Mouse (Mus musculus) cerebellum, adult 9-11 months (tissue): ENCODE results near the gene Apobec3.
"Not testable (repeated sequence)": the region's sequence is repeated elsewhere in the genome, so short reads cannot be mapped to it uniquely, and the experiment has no call there.

Experiments
- DNase-seq: peaks from one replicate; pipeline ENCODE4 v3.0.0; 2022

The Apobec3 gene

GRCm38 (mm10) chr15:79896080-79896725 lies 4.7 kb downstream of the Apobec3 start:
- no peak for DNase-seq

DNA sequence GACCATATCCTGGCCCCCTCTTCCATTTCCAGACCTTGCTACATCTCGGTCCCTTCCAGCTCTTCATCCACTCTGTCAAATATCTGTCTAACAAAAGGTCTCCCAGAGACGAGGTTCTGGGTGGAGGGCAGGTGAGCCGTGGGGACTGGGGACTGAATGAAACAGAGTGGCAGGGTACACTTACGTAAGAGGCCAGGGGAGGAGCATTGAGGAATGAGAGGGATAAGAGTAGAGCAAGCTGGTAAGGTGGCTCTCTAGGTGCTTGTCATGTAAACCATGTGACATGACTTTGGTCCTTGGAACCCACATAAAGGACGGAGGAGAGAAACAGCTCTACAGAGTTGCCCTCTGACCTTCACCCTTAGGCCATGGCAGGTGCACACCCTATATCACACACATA lies 7.5 kb downstream of the Apobec3 start:
- no peak for DNase-seq

GRCm38 (mm10) chr15:79899828-79900510 lies 8.5 kb downstream of the Apobec3 start:
- no peak for DNase-seq

DNA sequence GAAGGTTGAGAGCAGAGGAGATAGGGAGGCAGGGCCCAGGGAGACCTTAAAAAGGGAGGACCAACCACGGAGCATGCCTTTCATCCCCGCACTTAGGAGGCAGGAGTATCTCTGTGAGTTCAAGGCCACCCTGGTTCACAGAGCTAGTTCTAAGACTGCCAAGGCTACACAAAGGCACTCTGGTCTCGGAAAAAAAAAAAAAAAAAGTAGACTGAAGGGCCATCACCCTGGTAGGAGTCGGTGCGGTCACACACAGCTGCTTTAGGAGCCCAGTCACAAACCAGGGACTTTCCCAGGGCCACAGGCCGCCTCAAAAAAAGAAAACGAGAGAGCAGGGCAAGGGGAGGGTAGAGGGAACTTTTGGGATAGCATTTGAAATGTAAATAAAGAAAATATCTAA lies 9.3 kb downstream of the Apobec3 start:
- DNase-seq = no peak

DNA sequence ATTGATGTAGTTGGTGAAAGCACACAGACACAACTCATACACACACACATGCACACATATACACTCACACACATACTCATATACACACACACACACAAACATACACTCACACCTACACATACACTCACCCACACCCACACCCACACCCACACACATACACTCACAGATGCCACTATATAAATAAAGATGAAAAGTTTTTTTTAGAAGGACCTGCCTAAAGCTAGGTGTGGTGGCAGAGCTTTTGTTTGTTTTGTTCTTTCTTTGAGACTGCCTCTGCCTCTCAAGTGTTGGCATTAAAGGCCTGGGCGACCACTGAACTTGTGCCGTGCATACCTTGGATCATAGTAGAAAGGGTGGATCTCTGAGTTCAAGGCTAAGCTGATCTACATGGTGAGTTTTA lies 9.9 kb downstream of the Apobec3 start:
- no peak for DNase-seq

DNA sequence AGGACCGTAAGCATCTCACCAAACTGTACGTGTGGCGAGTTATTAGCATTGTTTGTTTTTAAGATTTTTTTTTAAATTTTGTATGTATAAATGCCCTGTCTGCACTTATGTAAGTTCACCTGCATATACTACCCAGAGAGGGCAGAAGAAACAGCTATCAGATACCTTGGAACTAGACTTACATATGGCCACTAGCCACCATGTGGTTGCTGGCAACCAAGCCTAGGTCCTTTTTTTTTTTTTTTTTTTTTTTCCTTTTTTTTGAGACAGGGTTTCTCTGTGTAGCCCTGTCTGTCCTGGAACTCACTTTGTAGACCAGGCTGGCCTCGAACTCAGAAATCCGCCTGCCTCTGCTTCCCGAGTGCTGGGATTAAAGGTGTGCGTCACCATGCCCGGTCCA lies 11.6 kb downstream of the Apobec3 start:
- not testable (repeated sequence) for DNase-seq

DNA sequence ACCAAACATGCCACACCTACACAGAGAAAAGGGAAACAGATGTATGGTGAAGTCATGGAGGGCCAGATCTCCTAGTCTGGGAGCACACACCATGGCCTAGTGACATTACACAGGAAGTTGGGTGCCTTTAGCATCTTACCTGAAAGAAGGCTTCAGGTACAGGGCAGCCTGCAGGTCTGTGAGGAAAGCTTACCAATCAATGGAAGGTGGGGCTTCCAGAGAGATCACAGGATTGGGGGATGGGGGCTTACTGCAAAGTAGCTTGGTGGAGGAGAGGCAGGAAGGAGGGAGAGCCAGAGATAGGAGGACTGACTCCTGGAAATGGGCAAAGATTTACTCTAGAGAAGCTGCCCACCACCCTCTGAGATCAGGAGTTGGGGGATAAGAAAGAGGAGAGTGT lies 12.5 kb downstream of the Apobec3 start:
- DNase-seq = no peak

- not testable (repeated sequence) for DNase-seq
Observed at GRCm38 (mm10) chr15:79904678-79905077, 13.2 kb downstream of the Apobec3 start.

- no peak for DNase-seq
Observed at GRCm38 (mm10) chr15:79905211-79905610, 13.8 kb downstream of the Apobec3 start.

GRCm38 (mm10) chr15:79906855-79907254 lies 15.4 kb downstream of the Apobec3 start:
- no peak for DNase-seq

- not testable (repeated sequence) for DNase-seq
Observed at GRCm38 (mm10) chr15:79909006-79909405, 17.5 kb downstream of the Apobec3 start.

GRCm38 (mm10) chr15:79910812-79911211 lies 19.4 kb downstream of the Apobec3 start:
- DNase-seq = not testable (repeated sequence)

DNA sequence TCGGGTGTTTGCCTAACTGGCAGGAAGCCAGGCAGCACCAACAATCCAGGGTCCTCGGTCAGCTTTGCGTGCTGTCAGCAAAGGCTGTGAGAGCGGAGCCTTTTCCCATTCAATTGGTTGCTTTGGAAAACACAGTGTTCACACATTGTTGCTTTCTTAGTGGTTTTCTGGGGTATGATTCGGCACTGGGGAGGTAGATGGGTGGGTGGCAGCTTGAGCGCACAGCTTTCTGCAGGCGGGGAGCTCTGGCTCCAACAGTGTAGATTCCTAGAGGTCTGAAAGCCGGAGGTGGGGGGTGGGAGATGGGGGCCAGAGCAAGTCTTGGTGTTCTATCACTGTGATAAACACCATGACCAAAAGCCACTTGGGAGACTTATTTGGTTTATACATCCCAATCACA lies 19.9 kb downstream of the Apobec3 start:
- no peak for DNase-seq

DNA sequence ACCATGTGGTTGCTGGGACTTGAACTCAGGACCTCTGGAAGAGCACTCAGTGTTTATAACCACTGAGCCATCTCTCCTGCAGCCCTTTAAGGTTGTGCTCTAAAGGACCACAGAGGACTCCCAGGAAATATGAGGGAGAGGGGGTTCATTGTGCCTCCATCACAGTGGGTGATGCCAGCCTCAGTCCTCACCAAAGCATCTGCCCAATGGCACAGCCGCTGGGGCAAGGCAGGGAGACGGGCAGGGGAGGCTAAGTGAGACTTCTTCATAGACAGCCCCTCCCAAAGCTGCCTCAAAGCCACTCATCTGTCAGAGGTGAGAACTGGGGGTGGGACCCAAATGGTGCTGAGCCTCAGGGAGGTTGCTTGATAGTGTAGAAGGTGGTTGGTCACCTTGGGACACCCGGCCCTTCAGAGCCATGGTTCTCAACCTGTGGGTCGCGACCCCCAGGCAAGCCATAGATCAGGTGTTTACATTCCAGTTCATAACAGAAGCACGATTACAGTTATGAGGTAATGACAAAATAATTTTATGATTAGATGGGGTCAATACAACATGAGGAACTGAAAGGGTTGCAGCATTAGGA lies 22.4 kb downstream of the Apobec3 start:
- no peak for DNase-seq

- DNase-seq = no peak
Observed at GRCm38 (mm10) chr15:79914357-79914756, 22.9 kb downstream of the Apobec3 start.

- DNase-seq = no peak
Observed at GRCm38 (mm10) chr15:79916150-79916549, 24.7 kb downstream of the Apobec3 start.

- peak; percentile 21 for DNase-seq
Observed at GRCm38 (mm10) chr15:79917111-79917720, 25.8 kb downstream of the Apobec3 start.

DNA sequence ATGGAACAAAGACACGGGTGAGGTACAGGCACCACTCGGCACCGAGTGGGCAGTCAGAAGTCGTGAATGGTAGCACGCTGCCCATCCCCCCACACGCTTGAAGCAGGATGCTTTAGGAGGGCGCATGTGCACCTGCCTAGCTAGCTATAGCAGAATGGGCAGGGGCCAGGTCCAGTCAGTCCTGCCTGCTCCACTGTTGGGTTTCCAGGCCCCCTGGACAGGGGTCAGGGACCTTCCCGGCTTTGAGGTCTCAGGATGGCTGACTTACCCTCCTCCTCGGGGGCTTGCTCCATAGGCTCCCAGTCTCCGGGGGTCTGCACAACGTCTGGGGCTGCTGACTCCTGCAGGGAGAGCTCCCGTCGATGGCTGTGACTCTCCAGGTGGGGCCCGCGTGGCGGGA lies 27.0 kb downstream of the Apobec3 start:
- DNase-seq = no peak

GRCm38 (mm10) chr15:79919787-79920186 lies 28.3 kb downstream of the Apobec3 start:
- DNase-seq = no peak

GRCm38 (mm10) chr15:79926856-79927416 lies 35.5 kb downstream of the Apobec3 start:
- peak; percentile 63 for DNase-seq

DNA sequence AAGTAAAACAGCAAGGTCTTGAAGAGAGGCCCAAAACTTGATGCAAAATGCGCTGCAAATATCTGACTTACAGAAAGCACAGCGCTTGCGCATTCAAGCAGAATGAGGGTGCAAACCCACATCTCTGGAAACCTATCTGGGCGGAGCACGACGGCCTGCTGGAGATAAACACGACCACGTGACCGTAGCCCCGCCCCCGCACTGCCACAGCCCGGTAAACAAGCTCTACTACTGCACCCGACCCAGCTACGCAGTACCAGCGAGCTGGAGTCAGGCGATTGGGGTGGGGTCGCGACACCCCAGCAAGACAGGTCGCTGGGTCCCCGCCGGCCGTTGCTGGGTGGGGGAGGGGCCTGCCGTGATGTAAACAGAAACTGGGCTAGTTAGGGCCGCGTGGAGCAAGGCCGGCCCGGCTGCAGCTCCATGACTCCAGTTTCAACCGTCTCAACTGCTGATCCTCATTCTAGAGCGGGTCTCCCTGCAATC lies 36.2 kb downstream of the Apobec3 start:
- peak; percentile 94 for DNase-seq

DNA sequence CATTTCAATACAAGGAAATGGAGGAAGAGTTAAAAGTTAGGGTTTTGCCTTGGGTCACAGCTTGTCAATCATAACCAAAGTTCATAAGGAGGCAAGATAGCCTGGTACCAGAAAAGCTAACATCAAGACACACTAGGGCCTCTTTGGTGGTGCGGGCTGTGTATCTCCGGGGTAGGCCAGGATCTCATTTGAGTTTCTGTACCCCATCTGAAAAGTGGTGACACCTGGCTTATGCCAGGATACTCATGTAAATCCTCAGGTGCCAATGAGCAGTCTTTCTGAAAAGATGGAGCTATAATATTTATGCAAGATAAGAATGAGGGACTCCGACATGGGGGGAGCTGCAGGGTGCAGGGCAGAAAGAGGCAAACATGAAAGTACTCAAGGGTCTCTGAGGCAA lies 36.9 kb downstream of the Apobec3 start:
- no peak for DNase-seq

DNA sequence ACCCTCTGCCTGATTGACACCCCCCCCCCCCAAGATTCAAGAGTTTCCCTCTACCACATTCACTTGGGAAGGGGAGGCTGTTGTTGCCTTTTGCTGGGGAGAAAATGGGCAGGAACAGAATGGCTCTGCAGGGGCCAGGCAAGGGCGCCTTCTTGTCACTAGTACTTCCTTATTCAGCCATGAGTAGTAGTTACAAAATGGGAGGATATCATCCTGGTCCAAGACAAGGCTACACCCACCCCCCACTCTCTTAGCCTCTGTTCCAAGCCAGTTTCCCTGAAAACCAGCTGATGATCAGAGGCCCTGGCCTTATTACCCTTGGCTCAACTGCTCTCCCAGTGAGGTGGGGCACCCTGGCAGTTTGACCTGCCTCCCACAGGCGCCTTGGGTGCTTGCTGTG lies 37.3 kb downstream of the Apobec3 start:
- peak; percentile 38 for DNase-seq
